Mouse (Mus musculus): Measurements from ENCODE around the gene Nid1. TPM values are rescaled to one million over a fixed set of nuclear protein-coding genes. Genes with fewer than 3 reads are reported as not detected.

The Nid1 gene
- polyA plus RNA-seq, 1 experiment from 2014 or later, result 37.8 TPM

DNA sequence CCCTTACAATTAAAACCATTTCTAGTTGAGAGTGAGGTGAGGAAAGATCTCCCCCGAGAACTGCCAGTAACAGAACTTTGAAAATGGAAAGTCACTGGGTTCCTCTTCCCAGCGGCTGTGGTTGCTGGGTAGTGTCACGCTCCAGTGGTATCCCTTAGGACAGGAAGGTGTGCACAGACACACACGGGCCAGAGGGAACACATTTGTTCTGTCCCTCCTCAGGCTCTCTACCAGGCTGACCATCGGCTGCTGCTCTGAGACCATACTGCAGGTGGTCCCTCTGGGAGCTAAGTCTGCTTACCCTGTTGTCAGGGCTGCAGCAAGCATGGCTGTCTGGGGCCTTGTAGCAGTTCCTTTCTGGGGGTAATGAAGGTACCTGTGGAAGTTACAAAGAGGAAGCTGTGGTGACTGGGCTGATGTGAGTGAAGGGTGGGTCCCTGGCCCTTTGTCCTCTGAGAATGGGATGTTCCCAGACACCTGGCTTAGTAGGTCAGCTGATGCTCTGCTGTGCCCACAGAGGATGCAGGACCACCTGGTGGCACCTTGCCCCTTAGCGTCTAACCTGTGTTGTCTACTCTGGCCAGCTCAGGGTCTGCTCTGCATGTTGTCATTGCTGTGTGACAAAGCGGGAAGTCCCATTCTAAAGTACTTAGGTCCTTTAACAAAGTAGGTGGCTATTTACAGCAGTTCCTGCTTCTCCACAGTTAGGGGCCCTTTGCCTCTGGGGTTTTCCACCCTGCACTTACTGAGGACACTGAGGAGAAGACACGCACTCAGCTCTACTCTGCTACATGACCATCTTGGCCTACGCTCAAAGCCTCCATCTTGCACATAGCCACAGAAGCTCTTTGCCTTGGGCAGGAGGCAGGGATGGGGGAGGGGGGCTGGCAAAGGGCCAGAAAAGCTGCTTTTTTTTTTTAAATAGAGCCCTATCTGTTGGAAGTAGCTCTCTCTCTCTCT, 86.6 kb downstream of the Nid1 start:
- H3K9me3 ChIP-seq (replicated peaks; ENCODE audit: control insufficient read depth, low read length, poor library complexity, severe bottlenecking), result no peaks in the 10 kb centered on the region
- no peak overlapping the region for H3K27ac ChIP-seq (ENCODE audit: low read length)
- WGBS, result 82% methylated on average over 9 of the region's 9 CpGs
- H3K27me3 ChIP-seq (ENCODE audit: control insufficient read depth, insufficient read depth, low read depth, low read length), result no peaks in the 10 kb centered on the region
- no peak overlapping the region for H3K9ac ChIP-seq (ENCODE audit: low read depth, low read length)
- H3K4me1 ChIP-seq (ENCODE audit: control insufficient read depth, insufficient read depth, low read length), result no peaks in the 10 kb centered on the region
- ATAC-seq, result no peak
- H3K4me2 ChIP-seq (ENCODE audit: low read length), result no peak overlapping the region
- no peaks in the 10 kb centered on the region for H3K36me3 ChIP-seq (ENCODE audit: control insufficient read depth, insufficient read depth, low read length)
- H3K4me3 ChIP-seq (ENCODE audit: low read depth, low read length), result no peak overlapping the region

DNA sequence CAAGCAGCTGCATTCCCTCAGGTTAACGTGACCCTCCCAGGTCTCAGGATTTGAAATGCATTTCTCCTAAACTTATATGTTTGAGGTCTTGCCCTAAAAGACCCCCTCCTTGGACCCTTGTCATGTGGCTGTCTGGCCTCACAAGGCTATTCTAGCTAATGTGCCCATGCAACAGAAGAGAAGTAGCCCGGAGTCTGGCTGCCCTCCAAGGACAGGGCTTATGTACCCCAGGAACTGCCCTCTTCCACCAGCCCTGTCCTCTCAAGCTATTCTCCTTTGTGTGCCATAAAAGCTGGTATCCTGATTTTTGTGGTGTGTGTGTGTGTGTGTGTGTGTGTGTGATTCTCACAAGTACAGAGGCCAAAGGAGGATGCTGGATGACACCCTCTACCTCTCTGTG, 87.9 kb downstream of the Nid1 start:
- H3K4me3 ChIP-seq (ENCODE audit: low read depth, low read length), result no peak overlapping the region
- H3K27ac ChIP-seq (ENCODE audit: low read length), result no peak overlapping the region
- no peak overlapping the region for H3K9ac ChIP-seq (ENCODE audit: low read depth, low read length)
- no peak overlapping the region for H3K4me2 ChIP-seq (ENCODE audit: low read length)
- 72% methylated on average over 2 of the region's 2 CpGs for WGBS
- no peaks in the 10 kb centered on the region for H3K27me3 ChIP-seq (ENCODE audit: control insufficient read depth, insufficient read depth, low read depth, low read length)
- H3K36me3 ChIP-seq (ENCODE audit: control insufficient read depth, insufficient read depth, low read length), result no peaks in the 10 kb centered on the region
- no peak for ATAC-seq
- no peaks in the 10 kb centered on the region for H3K9me3 ChIP-seq (replicated peaks; ENCODE audit: control insufficient read depth, low read length, poor library complexity, severe bottlenecking)
- no peaks in the 10 kb centered on the region for H3K4me1 ChIP-seq (ENCODE audit: control insufficient read depth, insufficient read depth, low read length)

DNA sequence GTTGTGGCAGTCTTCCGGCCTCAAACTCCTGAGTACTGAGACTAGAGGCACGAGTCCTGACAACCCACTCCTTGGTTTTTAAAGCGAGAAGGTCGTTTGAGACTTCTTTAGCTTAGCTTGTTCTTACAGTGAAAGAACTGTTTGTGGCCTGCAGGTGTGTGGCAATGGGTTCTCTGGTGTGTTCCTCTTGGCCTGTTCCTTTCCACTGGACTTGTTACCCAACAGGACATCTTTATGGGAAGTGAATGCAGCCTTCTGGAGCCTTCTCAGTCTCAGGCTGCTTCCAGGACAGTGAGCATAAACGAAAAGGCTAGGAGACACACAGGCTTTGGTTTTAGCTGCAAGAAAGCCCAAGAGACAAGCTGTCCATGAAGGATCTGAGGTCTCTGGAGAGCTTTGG, 88.5 kb downstream of the Nid1 start:
- Histone ChIP-seq H3K9me3 (replicated peaks; ENCODE audit: control insufficient read depth, low read length, poor library complexity, severe bottlenecking) (no peaks in the 10 kb centered on the region), H3K27ac (ENCODE audit: low read length) (no peak overlapping the region), H3K9ac (ENCODE audit: low read depth, low read length) (no peak overlapping the region), H3K36me3 (ENCODE audit: control insufficient read depth, insufficient read depth, low read length) (no peaks in the 10 kb centered on the region), H3K4me2 (ENCODE audit: low read length) (no peak overlapping the region), H3K4me1 (ENCODE audit: control insufficient read depth, insufficient read depth, low read length) (no peaks in the 10 kb centered on the region), H3K27me3 (ENCODE audit: control insufficient read depth, insufficient read depth, low read depth, low read length) (no peaks in the 10 kb centered on the region), H3K4me3 (ENCODE audit: low read depth, low read length) (no peak overlapping the region)
- 84% methylated on average over 5 of the region's 5 CpGs for WGBS
- no peak for ATAC-seq

DNA sequence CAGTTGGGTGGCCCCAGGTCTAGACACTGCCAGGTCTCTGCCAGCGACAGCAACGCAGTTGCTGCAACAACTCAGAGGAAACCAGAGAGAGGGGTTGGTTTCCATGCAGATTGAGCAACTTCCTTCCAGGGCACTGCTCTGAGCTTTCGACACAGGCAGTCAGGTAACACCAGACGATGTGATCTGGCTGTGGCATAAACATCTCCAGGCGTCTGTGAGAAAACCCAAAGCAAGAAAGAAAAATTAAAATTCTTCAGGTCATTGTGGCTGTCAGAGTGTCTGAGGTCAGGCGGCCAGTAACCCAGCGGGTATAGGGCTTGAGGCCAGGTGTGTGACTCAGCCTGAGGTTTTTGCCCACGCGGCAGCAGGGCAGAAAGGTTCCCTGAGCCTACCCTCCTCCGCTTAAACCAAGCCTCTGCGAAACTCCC, 91.8 kb downstream of the Nid1 start:
- H3K4me2 ChIP-seq (ENCODE audit: low read length), result no peak overlapping the region
- H3K36me3 ChIP-seq (ENCODE audit: control insufficient read depth, insufficient read depth, low read length), result no peaks in the 10 kb centered on the region
- 80% methylated on average over 11 of the region's 11 CpGs for WGBS
- ATAC-seq, result no peak
- no peak overlapping the region for H3K4me3 ChIP-seq (ENCODE audit: low read depth, low read length)
- no peaks in the 10 kb centered on the region for H3K9me3 ChIP-seq (replicated peaks; ENCODE audit: control insufficient read depth, low read length, poor library complexity, severe bottlenecking)
- no peaks in the 10 kb centered on the region for H3K4me1 ChIP-seq (ENCODE audit: control insufficient read depth, insufficient read depth, low read length)
- no peaks in the 10 kb centered on the region for H3K27me3 ChIP-seq (ENCODE audit: control insufficient read depth, insufficient read depth, low read depth, low read length)
- H3K27ac ChIP-seq (ENCODE audit: low read length), result no peak overlapping the region
- H3K9ac ChIP-seq (ENCODE audit: low read depth, low read length), result no peak overlapping the region

- H3K9me3 ChIP-seq (replicated peaks; ENCODE audit: control insufficient read depth, low read length, poor library complexity, severe bottlenecking), result no peaks in the 10 kb centered on the region
- H3K4me3 ChIP-seq (ENCODE audit: low read depth, low read length), result no peak overlapping the region
- no peaks in the 10 kb centered on the region for H3K36me3 ChIP-seq (ENCODE audit: control insufficient read depth, insufficient read depth, low read length)
- ATAC-seq, result no peak
- H3K4me1 ChIP-seq (ENCODE audit: control insufficient read depth, insufficient read depth, low read length), result no peaks in the 10 kb centered on the region
- no peak overlapping the region for H3K9ac ChIP-seq (ENCODE audit: low read depth, low read length)
- 91% methylated on average over 4 of the region's 4 CpGs for WGBS
- H3K27ac ChIP-seq (ENCODE audit: low read length), result no peak overlapping the region
- no peaks in the 10 kb centered on the region for H3K27me3 ChIP-seq (ENCODE audit: control insufficient read depth, insufficient read depth, low read depth, low read length)
- no peak overlapping the region for H3K4me2 ChIP-seq (ENCODE audit: low read length)
Measured at GRCm38 (mm10) chr13:13530913-13531312, 93.6 kb downstream of the Nid1 start.

DNA sequence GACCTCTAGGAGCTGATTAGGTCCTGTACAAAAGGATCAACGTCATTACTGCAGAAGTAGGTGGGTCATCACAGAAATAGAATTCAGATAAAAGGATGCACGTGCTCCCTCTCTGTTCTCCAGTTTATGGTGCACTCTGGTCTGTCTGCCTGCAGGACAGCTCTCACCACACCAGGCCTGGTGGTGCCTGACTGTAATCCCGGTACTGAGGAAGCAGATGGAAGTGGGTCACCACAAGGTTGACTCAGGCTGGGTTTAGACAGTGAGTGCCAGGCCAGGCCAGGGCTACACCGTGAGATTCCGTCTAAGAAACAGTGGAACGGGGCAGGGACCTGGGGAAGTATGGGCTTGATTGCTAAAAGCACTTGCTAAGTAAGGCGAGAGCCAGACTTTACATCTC, 94.6 kb downstream of the Nid1 start:
- Histone ChIP-seq H3K36me3 (ENCODE audit: control insufficient read depth, insufficient read depth, low read length) (no peaks in the 10 kb centered on the region), H3K4me1 (ENCODE audit: control insufficient read depth, insufficient read depth, low read length) (no peaks in the 10 kb centered on the region), H3K4me3 (ENCODE audit: low read depth, low read length) (no peak overlapping the region), H3K9me3 (replicated peaks; ENCODE audit: control insufficient read depth, low read length, poor library complexity, severe bottlenecking) (no peaks in the 10 kb centered on the region), H3K9ac (ENCODE audit: low read depth, low read length) (no peak overlapping the region), H3K27ac (ENCODE audit: low read length) (no peak overlapping the region), H3K27me3 (ENCODE audit: control insufficient read depth, insufficient read depth, low read depth, low read length) (no peaks in the 10 kb centered on the region), H3K4me2 (ENCODE audit: low read length) (no peak overlapping the region)
- no peak for ATAC-seq
- 94% methylated on average over 7 of the region's 7 CpGs for WGBS

- H3K27me3 ChIP-seq (ENCODE audit: control insufficient read depth, insufficient read depth, low read depth, low read length), result no peaks in the 10 kb centered on the region
- no peak overlapping the region for H3K4me3 ChIP-seq (ENCODE audit: low read depth, low read length)
- no peaks in the 10 kb centered on the region for H3K9me3 ChIP-seq (replicated peaks; ENCODE audit: control insufficient read depth, low read length, poor library complexity, severe bottlenecking)
- H3K27ac ChIP-seq (ENCODE audit: low read length), result no peak overlapping the region
- no peaks in the 10 kb centered on the region for H3K4me1 ChIP-seq (ENCODE audit: control insufficient read depth, insufficient read depth, low read length)
- no peak for ATAC-seq
- no peaks in the 10 kb centered on the region for H3K36me3 ChIP-seq (ENCODE audit: control insufficient read depth, insufficient read depth, low read length)
- H3K4me2 ChIP-seq (ENCODE audit: low read length), result no peak overlapping the region
- 95% methylated on average over 2 of the region's 2 CpGs for WGBS
- no peak overlapping the region for H3K9ac ChIP-seq (ENCODE audit: low read depth, low read length)
Measured at GRCm38 (mm10) chr13:13536555-13536954, 99.2 kb downstream of the Nid1 start.

GRCm38 (mm10) chr13:13537272-13538015, 100.1 kb downstream of the Nid1 start:
- H3K9me3 ChIP-seq (replicated peaks; ENCODE audit: control insufficient read depth, low read length, poor library complexity, severe bottlenecking), result no peaks in the 10 kb centered on the region
- H3K4me1 ChIP-seq (ENCODE audit: control insufficient read depth, insufficient read depth, low read length), result no peaks in the 10 kb centered on the region
- H3K4me2 ChIP-seq (ENCODE audit: low read length), result no peak overlapping the region
- WGBS, result 77% methylated on average over 2 of the region's 2 CpGs
- no peak overlapping the region for H3K27ac ChIP-seq (ENCODE audit: low read length)
- H3K4me3 ChIP-seq (ENCODE audit: low read depth, low read length), result no peak overlapping the region
- H3K36me3 ChIP-seq (ENCODE audit: control insufficient read depth, insufficient read depth, low read length), result no peaks in the 10 kb centered on the region
- H3K27me3 ChIP-seq (ENCODE audit: control insufficient read depth, insufficient read depth, low read depth, low read length), result no peaks in the 10 kb centered on the region
- no peak for ATAC-seq
- no peak overlapping the region for H3K9ac ChIP-seq (ENCODE audit: low read depth, low read length)
